Mouse (Mus musculus): ENCODE data around the gene Rps18. TPM values are rescaled to one million over a fixed set of nuclear protein-coding genes. Genes with fewer than 3 reads are reported as not detected.

The Rps18 gene
- polyA plus RNA-seq, 1 experiment from 2014 or later, result 1,499 TPM

- no peak for DNase-seq
- peaks cover 41% of the 10 kb centered on the region for H3K36me3 ChIP-seq
- H3K27me3 ChIP-seq, result no peaks in the 10 kb centered on the region
- peak overlapping the region; percentile 100 for H3K4me2 ChIP-seq
- no peaks in the 10 kb centered on the region for H3K9me3 ChIP-seq (replicated peaks)
- WGBS (ENCODE audit: insufficient replicate concordance), result 49% methylated on average over 21 of the region's 21 CpGs
- H3K9ac ChIP-seq, result peak overlapping the region; percentile 92
- peak overlapping the region; percentile 88 for H3K4me3 ChIP-seq (replicated peaks)
- H3K27ac ChIP-seq, result peak overlapping the region; percentile 96; the same call in 1 of the 2 replicates
- no peak for ATAC-seq (ENCODE audit: low read depth)
- H3K4me1 ChIP-seq (replicated peaks), result peaks cover 73% of the 10 kb centered on the region
These were observed 27.4 kb downstream of the Rps18 start for GRCm38 (mm10) chr17:33928251-33928947.

- Histone ChIP-seq H3K4me1 (replicated peaks) (peaks cover 63% of the 10 kb centered on the region), H3K36me3 (peaks cover 25% of the 10 kb centered on the region), H3K4me3 (replicated peaks) (no peak overlapping the region), H3K9me3 (replicated peaks) (no peaks in the 10 kb centered on the region), H3K9ac (no peak overlapping the region), H3K4me2 (no peak overlapping the region), H3K27me3 (no peaks in the 10 kb centered on the region), H3K27ac (no peak overlapping the region)
- no peak for DNase-seq
- ATAC-seq (ENCODE audit: low read depth), result no peak
- 79% methylated on average over 17 of the region's 17 CpGs for WGBS (ENCODE audit: insufficient replicate concordance)
These were observed 29.4 kb downstream of the Rps18 start for GRCm38 (mm10) chr17:33926207-33926932.

- Histone ChIP-seq H3K9ac (no peak overlapping the region), H3K9me3 (replicated peaks) (no peaks in the 10 kb centered on the region), H3K4me1 (replicated peaks) (peaks cover 61% of the 10 kb centered on the region), H3K27ac (peak overlapping the region; percentile 70), H3K4me2 (no peak overlapping the region), H3K36me3 (peaks cover 25% of the 10 kb centered on the region), H3K4me3 (replicated peaks) (no peak overlapping the region), H3K27me3 (no peaks in the 10 kb centered on the region)
- DNase-seq, result no peak
- 86% methylated on average over 21 of the region's 21 CpGs for WGBS (ENCODE audit: insufficient replicate concordance)
- ATAC-seq (ENCODE audit: low read depth), result no peak
These were observed 30.2 kb downstream of the Rps18 start for GRCm38 (mm10) chr17:33925406-33926116.

- peak; percentile 39 for ATAC-seq (ENCODE audit: low read depth)
These were observed 31.1 kb downstream of the Rps18 start for GRCm38 (mm10) chr17:33924577-33925283.

GRCm38 (mm10) chr17:33921361-33921760, 34.4 kb downstream of the Rps18 start:
- Histone ChIP-seq H3K4me3 (replicated peaks) (no peak overlapping the region), H3K9me3 (replicated peaks) (peaks cover 19% of the 10 kb centered on the region), H3K36me3 (peaks cover 34% of the 10 kb centered on the region), H3K27ac (no peak overlapping the region), H3K27me3 (no peaks in the 10 kb centered on the region), H3K9ac (no peak overlapping the region), H3K4me2 (peak overlapping the region; percentile 99), H3K4me1 (replicated peaks) (peaks cover 71% of the 10 kb centered on the region)
- 76% methylated on average over 7 of the region's 7 CpGs for WGBS (ENCODE audit: insufficient replicate concordance)
- DNase-seq (no peak), ATAC-seq (ENCODE audit: low read depth) (no peak)

More at GRCm38 (mm10) chr17:33924577-33925283, 31.1 kb downstream of the Rps18 start:
- Histone ChIP-seq H3K9ac (no peak overlapping the region), H3K4me2 (0 out of 2 replicates have a peak overlapping the region, but pooled peaks have one; percentile 18), H3K4me1 (replicated peaks) (peaks cover 55% of the 10 kb centered on the region), H3K27ac (peak overlapping the region; percentile 70), H3K9me3 (replicated peaks) (no peaks in the 10 kb centered on the region), H3K36me3 (peaks cover 25% of the 10 kb centered on the region), H3K27me3 (no peaks in the 10 kb centered on the region), H3K4me3 (replicated peaks) (no peak overlapping the region)
- DNase-seq, result peak; percentile 47
- WGBS (ENCODE audit: insufficient replicate concordance), result 67% methylated on average over 10 of the region's 10 CpGs

GRCm38 (mm10) chr17:33920282-33921097, 35.3 kb downstream of the Rps18 start:
- Histone ChIP-seq H3K4me2 (peak overlapping the region; percentile 99), H3K27ac (peak overlapping the region; percentile 96), H3K4me1 (replicated peaks) (peaks cover 66% of the 10 kb centered on the region), H3K9ac (peak overlapping the region; percentile 90), H3K4me3 (replicated peaks) (peak overlapping the region; percentile 90), H3K9me3 (replicated peaks) (peaks cover 19% of the 10 kb centered on the region), H3K36me3 (peaks cover 26% of the 10 kb centered on the region), H3K27me3 (no peaks in the 10 kb centered on the region)
- DNase-seq (peak; percentile 78), ATAC-seq (ENCODE audit: low read depth) (no peak; the same call in 1 of the 2 replicates)
- WGBS (ENCODE audit: insufficient replicate concordance), result under 1% methylated on average over 36 of the region's 36 CpGs

- Histone ChIP-seq H3K9me3 (replicated peaks) (peaks cover 19% of the 10 kb centered on the region), H3K4me2 (peak overlapping the region; percentile 99), H3K4me1 (replicated peaks) (peaks cover 66% of the 10 kb centered on the region), H3K27ac (peak overlapping the region; percentile 96), H3K4me3 (replicated peaks) (peak overlapping the region; percentile 90), H3K27me3 (no peaks in the 10 kb centered on the region), H3K36me3 (peaks cover 26% of the 10 kb centered on the region), H3K9ac (peak overlapping the region; percentile 90)
- DNase-seq (peak; percentile 87), ATAC-seq (ENCODE audit: low read depth) (peak; percentile 71)
- WGBS (ENCODE audit: insufficient replicate concordance), result under 1% methylated on average over 52 of the region's 52 CpGs
These were observed 36.2 kb downstream of the Rps18 start for GRCm38 (mm10) chr17:33919351-33920281.

GRCm38 (mm10) chr17:33918293-33919203, 37.3 kb downstream of the Rps18 start:
- Histone ChIP-seq H3K9ac (peak overlapping the region; percentile 90), H3K4me2 (peak overlapping the region; percentile 99), H3K36me3 (peaks cover 37% of the 10 kb centered on the region), H3K27ac (peak overlapping the region; percentile 96), H3K4me1 (replicated peaks) (peaks cover 68% of the 10 kb centered on the region), H3K27me3 (no peaks in the 10 kb centered on the region), H3K4me3 (replicated peaks) (peak overlapping the region; percentile 90), H3K9me3 (replicated peaks) (peaks cover 19% of the 10 kb centered on the region)
- DNase-seq, result peak; percentile 66
- WGBS (ENCODE audit: insufficient replicate concordance), result 51% methylated on average over 37 of the region's 37 CpGs
- peak; percentile 5 for ATAC-seq (ENCODE audit: low read depth)
